Mouse (Mus musculus): ENCODE measurements around the gene Tmem151a. TPM values are rescaled to one million over a fixed set of nuclear protein-coding genes. Genes with fewer than 3 reads are reported as not detected.

Gene Tmem151a
- total RNA-seq, 2 experiments from 2014 or later: 3.8 to 4.9 TPM

DNA sequence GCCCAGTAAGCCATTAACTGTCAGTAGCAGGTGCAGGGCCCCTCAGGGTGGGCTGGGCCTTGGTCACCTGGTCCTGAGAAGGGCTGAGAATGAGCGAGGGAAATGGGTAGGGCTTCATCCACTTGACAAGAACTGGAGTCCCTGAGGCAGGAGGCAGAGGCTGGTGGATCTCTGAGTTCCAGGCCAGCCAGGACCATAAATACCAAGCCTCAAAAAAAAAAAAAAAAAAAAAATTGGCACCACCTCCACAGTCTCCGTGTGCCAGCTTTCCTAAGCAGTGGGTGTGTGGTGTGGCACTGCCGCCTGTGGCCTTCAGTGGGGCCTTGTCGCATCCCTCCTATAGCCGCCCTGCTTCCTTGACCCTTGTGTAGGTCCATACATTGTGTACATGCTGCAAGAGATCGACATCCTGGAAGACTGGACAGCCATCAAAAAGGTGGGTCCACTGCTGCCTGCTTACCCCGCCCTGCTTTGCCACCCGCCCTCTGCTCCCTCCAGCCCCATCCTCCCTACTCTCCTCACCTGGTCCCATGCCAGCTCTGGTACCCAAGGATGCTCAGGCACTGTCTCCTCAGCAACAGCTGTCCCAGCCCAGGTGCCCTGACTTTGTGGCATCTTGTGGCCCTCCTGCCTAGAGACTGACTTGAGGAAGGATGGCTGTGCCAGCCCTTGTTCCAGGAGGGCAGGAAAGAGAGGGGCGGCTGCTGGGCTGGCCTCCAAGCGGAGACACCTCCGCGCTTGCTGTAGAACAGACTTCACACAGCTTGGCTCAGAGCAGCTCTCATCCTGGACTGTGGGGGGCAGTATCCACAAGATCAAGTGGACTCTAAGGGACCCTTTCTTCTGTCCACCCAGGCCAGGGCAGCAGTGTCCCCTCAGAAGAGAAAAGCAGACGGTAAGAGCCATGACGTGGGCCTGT lies 36.9 kb downstream of the Tmem151a start:
- no peak for DNase-seq (ENCODE audit: low spot score in 2 of 2)

DNA sequence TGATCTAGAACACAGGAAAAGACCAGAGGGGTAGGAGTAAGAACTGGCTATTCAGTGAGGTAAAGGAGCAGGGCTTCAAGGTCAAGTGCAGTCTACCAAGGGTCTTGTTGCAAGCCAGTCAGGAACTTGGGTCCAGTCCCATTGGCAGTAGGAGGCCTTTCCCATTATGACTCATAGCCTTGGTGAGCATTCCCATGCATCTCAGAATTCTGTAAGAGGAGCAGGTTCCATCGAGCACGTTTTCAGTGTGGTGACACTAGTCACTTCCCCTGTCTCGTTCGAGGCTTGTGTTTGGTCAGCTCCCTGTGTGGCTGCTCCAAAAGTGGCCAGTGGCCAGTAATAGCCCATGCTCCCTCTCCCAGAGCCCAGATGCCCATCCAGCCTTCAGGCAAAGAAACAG lies 39.8 kb downstream of the Tmem151a start:
- DNase-seq (ENCODE audit: low spot score in 2 of 2): no peak

DNA sequence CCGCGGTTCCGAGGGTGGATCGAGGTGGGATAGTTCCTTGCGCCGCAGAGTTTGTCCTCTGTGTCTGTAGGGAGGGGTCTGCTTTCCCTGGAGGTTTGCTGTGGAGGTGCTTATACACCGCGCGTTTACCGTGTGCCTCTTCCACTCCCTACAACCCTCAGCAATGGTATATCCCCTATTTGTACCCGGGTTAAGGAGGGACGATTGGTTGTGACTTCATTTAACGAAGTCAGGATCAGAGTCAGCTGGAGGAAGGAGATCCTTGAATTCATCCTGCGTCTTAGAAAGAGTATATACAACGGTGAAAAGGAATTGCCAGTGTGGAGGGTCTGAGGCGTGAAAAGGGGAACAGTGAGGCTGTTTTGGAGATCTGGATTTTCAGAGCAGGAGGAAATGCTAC lies 43.7 kb downstream of the Tmem151a start:
- no peak for DNase-seq (ENCODE audit: low spot score in 2 of 2)

DNA sequence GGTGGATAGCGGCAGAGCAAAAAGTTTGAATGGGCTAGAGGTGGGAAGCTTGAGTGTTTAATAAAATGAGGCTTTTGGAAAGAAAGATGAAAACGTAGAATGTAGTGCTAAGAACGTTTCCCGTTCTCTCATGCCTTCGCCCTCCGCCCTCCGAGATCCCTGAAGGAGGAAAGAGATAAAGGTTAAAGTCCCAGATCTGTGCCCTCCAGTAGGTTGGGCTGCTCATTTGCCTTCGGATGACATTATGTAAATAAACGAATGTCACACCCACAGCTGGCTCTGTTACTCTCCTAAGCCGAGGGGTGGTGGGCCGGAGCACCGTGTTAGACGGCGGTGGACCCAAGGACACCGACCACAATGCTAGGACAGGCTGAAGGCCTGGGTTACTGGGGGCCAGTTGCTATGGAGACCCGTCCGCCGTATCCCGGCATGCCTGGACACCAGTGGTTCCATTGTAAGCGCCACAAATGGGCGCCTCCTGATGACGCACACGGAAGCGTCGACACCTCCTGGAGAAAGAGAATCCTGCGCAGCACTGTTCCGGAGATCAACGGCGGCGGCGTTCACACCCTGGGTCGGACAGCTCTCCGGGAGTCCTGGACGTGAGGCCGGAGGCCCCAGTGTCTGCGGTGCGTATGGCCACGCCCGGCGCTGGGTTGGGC lies 44.3 kb downstream of the Tmem151a start, which contains the start of gene Brms1:
Brms1 (plus strand) TSS at position 493 of the 662 bp plus-strand sequence.
- peak; percentile 73 to 86 for DNase-seq (ENCODE audit: low spot score in 2 of 2)

DNA sequence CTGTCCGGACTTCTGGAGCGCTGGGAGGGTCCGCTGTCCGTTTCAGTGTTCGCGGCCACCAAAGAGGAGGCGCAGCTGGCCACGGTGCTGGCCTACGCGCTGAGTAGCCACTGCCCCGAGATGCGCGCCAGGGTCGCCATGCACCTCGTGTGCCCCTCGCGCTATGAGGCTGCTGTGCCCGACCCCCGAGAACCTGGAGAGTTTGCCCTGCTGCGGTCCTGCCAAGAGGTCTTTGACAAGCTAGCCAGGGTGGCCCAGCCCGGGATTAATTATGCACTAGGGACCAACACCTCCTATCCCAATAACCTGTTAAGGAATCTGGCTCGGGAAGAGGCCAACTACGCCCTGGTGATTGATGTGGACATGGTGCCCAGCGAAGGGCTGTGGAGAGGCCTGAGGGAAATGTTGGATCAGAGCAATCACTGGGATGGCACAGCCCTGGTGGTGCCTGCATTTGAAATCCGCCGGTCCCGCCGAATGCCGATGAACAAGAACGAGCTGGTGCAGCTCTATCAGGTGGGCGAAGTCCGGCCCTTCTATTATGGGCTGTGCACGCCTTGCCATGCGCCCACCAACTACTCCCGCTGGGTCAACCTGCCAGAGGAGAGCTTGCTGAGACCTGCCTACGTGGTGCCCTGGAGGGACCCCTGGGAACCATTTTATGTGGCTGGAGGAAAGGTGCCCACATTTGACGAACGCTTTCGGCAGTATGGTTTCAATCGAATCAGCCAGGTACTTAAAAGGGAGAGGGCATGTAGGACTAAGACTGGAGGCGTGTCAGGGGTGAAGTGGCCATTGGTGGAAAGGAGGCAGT lies 45.8 kb downstream of the Tmem151a start:
- no peak for DNase-seq (ENCODE audit: low spot score in 2 of 2)

DNA sequence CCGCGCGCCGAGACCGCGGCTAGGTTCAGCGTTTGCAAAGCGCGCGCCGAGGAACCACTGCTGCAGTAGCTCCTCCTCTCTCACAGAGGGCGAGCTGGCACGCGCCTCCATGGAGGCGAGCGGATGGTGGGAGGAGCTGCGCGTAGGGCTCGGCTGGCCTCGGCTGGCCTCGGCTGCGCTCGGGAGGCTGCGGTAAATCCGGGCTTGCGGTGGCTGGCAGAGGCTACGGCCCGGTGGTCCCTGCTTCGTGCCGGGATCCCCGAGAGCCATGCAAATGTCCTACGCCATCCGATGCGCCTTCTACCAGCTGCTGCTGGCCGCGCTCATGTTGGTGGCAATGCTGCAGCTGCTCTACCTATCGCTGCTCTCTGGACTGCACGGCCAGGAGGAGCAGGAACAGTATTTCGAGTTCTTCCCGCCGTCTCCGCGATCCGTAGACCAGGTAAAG lies 46.6 kb downstream of the Tmem151a start, which contains the start of the genes B4gat1 and AC124502.3:
B4gat1 (plus strand) TSS at position 118 of the 448 bp plus-strand sequence.
AC124502.3 (plus strand) TSS at position 183 of the 448 bp plus-strand sequence.
- DNase-seq (ENCODE audit: low spot score in 2 of 2): peak; percentile 72 to 76

DNA sequence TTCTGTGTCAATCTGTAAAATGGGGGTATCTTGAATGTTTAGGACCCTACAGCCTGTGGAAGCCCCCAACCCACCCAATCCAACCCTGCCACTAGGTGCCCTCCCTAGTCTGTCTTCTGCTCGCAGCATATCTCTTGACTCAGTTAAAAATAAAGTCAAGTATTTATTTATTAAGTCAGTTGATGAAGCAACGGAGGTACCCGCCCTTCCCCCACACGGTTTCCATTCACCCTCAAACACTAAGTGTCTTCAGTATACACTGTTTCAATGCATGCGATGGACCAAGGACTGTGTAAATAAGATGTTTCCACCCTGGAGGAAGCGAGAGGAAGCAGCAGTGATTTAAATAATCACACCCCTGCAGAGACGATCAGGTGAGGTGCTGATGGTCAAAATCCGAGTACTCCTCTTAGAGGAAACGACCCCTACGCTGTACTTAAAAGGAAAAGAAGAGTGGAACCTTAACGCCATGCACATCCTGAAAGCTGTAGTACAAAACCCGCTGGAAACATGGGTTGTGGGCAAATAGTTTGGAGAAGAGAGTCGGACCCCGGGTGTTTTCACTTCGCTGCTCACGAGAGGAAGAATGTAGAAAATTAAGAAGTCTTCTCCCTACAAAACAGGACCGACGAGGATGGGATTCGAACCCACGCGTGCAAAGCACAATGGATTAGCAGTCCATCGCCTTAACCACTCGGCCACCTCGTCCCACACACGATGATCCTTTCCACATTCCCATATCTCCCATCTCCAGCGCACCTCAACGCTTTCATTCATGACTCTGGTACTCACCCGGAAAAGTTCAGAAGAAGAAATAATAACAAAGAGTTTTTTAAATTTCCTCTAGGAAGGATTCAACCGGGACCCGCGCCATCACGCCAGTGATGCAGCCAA lies 47.4 kb downstream of the Tmem151a start:
- peak in 1 of 2 experiments; percentile 63 for DNase-seq (ENCODE audit: low spot score in 2 of 2)

DNA sequence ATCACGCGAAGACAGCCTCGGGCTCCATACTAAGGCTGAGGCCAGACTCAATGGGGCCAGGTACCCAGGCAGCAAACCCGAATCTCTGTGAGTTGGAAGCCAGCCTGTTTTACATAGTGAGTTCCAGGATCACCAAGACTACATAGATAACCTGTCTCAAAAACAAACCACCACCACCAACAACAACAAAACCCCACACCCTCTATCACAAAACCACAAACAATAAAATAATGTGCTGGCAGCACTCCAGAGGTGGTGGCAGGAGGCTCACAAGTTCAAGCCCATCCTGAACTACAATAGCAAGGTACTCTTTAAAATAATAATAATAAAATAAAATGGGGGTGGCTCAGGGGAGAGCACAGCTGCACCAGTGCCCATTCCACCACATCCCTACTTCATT lies 48.8 kb downstream of the Tmem151a start:
- DNase-seq (ENCODE audit: low spot score in 2 of 2): no peak

DNA sequence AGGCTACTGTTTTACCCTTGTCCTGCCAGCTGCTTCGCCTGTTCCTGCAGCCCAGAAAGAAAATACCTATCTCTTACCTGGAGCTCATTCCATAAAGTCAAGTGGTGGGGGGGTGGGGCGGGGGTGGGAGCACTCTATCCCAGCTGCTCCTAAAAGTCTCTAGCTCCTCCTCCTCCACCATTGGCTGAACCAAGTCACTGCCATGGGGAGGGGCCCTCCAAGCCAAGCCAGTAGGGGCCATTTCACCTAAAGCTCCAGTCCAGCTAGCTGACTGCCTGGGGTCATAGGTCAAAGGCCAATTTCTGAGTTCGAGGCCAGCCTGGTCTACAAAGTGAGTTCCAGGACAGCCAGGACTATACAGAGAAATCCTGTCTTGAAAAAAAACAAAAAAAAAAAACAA lies 52.6 kb downstream of the Tmem151a start:
- DNase-seq (ENCODE audit: low spot score in 2 of 2): no peak

DNA sequence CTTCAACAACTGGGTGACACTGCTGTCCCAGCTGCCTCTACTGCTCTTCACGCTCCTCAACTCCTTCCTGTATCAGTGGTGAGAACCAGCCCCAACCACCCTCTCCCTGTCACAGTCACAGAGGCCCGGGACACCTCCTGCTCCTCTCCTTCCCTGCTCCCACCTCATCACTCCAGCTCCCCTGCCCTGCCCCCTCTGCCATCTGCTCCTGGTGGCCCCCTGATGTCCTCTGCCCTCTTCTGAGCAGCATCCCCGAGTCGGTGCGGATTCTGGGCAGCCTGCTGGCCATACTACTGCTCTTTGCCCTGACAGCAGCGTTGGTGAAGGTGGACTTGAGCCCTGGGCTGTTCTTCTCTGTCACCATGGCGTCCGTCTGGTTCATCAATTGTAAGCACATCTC lies 59.2 kb downstream of the Tmem151a start:
- no peak for DNase-seq (ENCODE audit: low spot score in 2 of 2)

DNA sequence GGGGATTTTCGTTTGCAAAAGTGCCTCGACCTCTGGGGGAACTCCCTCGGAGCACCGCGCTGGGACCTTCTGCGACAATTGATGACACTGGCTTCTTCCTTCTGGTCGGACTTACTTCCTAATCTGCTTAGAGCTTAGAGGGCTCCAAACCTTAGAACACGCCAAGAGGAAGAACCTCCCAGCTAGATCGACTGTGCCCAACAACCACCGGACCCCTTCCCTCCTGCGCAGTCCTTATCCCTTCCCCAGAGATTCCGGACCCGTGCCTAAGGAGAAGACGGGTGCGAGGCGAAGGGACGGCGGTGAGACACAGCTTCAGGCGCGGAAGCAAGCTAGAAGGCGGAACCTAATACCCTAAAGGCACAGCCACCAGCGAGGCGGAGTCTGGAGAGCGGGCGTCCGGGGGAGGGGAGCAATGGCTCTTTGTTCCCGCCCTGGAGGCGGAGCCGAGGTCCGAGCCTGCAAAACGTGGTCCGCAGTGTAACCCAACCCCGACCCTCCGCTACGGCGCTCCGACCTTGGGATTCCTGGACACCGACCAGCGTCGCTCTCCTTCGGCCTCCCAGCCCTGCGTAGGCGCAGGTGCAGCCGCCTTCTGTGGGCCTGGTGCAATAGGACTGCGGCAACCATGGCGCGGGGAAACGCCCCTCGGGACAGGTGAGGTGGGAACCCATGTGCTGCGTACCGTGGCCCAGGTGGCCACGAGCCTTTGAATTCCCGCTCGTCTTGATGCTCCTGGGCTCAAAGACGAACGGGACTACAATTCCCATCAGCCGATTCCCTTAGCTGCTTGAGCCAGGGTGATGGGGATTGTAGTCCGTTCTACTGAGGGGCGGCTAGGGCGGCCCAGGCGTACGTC lies 61.5 kb downstream of the Tmem151a start, which contains the start of gene Slc29a2:
Slc29a2 (plus strand) TSS at position 240 of the 859 bp plus-strand sequence.
- DNase-seq (ENCODE audit: low spot score in 2 of 2): peak; percentile 76 to 84

DNA sequence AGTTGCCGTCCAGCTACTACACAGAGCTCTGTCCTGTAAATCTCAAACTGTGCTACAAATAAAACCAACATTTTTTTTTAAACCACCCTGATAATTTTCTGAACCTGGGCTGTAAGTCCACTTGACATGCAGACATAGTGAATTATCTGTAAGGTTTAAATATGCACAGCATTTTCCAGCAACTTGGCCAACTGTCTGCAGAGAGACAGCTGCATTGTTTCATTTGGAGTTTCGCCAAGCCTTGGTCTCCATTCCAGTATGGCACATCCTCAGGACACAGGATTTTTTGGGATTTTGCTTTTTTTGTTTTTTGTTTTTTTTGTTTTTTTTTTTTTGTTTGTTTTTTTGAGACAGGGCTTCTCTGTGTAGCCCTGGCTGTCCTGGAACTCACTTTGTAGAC lies 63.9 kb downstream of the Tmem151a start:
- no peak for DNase-seq (ENCODE audit: low spot score in 2 of 2)

Other genes starting within 250 kb of the Tmem151a start
- 10 to 100 TPM; 87.5 to 98.7 TPM for gene Ccs, start 246.2 kb downstream of the Tmem151a start, total RNA-seq (2021)
- gene Ccdc87, start 246.2 kb downstream of the Tmem151a start, total RNA-seq (2021): under 1 TPM in 1 of 2 experiments, not detected in 1; 0.17 TPM
- gene Ctsf, start 230.4 kb downstream of the Tmem151a start, total RNA-seq (2021): 100 to 1,000 TPM; 256 to 274 TPM
- 10 to 100 TPM in 1 of 2 experiments, 1 to 10 TPM in 1; 8.5 to 35.5 TPM for gene Actn3, start 207.6 kb downstream of the Tmem151a start, total RNA-seq (2021)
- gene Zdhhc24, start 206.9 kb downstream of the Tmem151a start, total RNA-seq (2021): 10 to 100 TPM; 19.5 to 19.7 TPM
- gene Bbs1, start 178.9 kb downstream of the Tmem151a start, total RNA-seq (2021): 10 to 100 TPM; 13.1 to 15.5 TPM
- gene Dpp3, start 157.2 kb downstream of the Tmem151a start, total RNA-seq (2021): 100 to 1,000 TPM; 110 to 113 TPM
- 1 to 10 TPM; 6.7 to 7.3 TPM for gene Peli3, start 142.4 kb downstream of the Tmem151a start, total RNA-seq (2021)
- gene Mrpl11, start 123.4 kb downstream of the Tmem151a start, total RNA-seq (2021): 10 to 100 TPM; 58.8 to 68.9 TPM
- gene Npas4, start 95.2 kb downstream of the Tmem151a start, total RNA-seq (2021): under 1 TPM; 0.71 to 0.78 TPM
- gene Slc29a2, start 61.7 kb downstream of the Tmem151a start, total RNA-seq (2021): 1 to 10 TPM; 6.6 to 7.2 TPM
- 10 to 100 TPM; 48.0 to 49.0 TPM for gene B4gat1, start 46.7 kb downstream of the Tmem151a start, total RNA-seq (2021)
- gene AC124502.3, start 46.6 kb downstream of the Tmem151a start, total RNA-seq (2021): 1 to 10 TPM; 1.3 to 2.0 TPM
- 10 to 100 TPM; 29.6 to 35.1 TPM for gene Brms1, start 44.2 kb downstream of the Tmem151a start, total RNA-seq (2021)
- 1 to 10 TPM; 5.1 TPM for gene Rin1, start 35.0 kb downstream of the Tmem151a start, total RNA-seq (2021)
- gene Cd248, start 17.5 kb downstream of the Tmem151a start, total RNA-seq (2021): 10 to 100 TPM; 45.8 to 47.6 TPM
- gene Yif1a, start 3.0 kb upstream of the Tmem151a start, total RNA-seq (2021): 10 to 100 TPM; 68.4 to 72.5 TPM
- 10 to 100 TPM; 11.4 to 15.2 TPM for gene Cnih2, start 13.0 kb upstream of the Tmem151a start, total RNA-seq (2021)
- 100 to 1,000 TPM; 168 to 173 TPM for gene Rab1b, start 21.5 kb upstream of the Tmem151a start, total RNA-seq (2021)
- gene Klc2, start 33.0 kb upstream of the Tmem151a start, total RNA-seq (2021): 10 to 100 TPM; 39.5 to 45.3 TPM
- 10 to 100 TPM; 35.0 to 39.4 TPM for gene Pacs1, start 187.6 kb upstream of the Tmem151a start, total RNA-seq (2021)
- gene Sf3b2, start 209.9 kb upstream of the Tmem151a start, total RNA-seq (2021): 100 to 1,000 TPM; 210 to 224 TPM
- under 1 TPM; 0.45 to 0.67 TPM for gene Gal3st3, start 212.8 kb upstream of the Tmem151a start, total RNA-seq (2021)